ENCODE assay signal across 21 mouse cellular contexts in the genomic region with DNA sequence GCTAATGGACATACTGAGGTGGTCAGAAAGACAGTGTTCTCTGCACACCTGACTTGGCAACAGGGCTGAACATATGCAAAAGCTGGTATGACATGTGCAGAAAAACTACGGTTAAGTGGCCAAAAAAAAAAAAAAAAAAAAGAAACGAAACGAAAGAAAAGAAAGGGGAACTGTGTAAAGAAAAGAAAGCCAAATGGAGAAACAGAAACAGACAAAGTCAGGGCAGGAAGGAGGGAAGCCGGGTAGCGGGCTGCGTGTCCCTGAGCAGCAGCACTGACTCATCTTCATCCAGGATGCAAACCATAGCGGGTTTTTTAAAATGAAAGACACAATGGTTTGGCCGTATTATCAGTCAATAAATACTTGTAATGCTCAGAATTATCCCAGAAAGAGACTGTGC.
"Had no signal": no experiment of that assay in that cellular context is flagged by ENCODE, and none has a peak within 500 bp of the region (broad histone marks: within the 10 kb centered on the region; RNA-seq: fewer than 3 reads in every experiment).

No protein-coding gene starts in this region.

- H3K4me3 ChIP-seq: limb, embryonic 10.5 days; limb, embryonic 13.5 days; liver, embryonic 13.5 days; neural tube, embryonic 12.5 days; neural tube, embryonic 15.5 days had no signal

- H3K27ac ChIP-seq: kidney, postnatal 0 days; limb, embryonic 10.5 days; limb, embryonic 13.5 days; liver, embryonic 13.5 days; neural tube, embryonic 12.5 days; neural tube, embryonic 15.5 days; stomach, postnatal 0 days had no signal

- H3K9ac ChIP-seq: limb, embryonic 13.5 days; liver, embryonic 13.5 days; neural tube, embryonic 12.5 days; neural tube, embryonic 15.5 days had no signal

- H3K4me1 ChIP-seq: limb, embryonic 10.5 days; limb, embryonic 13.5 days; liver, embryonic 13.5 days; neural tube, embryonic 12.5 days; neural tube, embryonic 15.5 days had no signal

- H3K9me3 ChIP-seq: limb, embryonic 10.5 days; limb, embryonic 13.5 days; liver, embryonic 13.5 days; neural tube, embryonic 12.5 days; neural tube, embryonic 15.5 days had no signal

- DNase-seq: kidney, adult 2 months; kidney, postnatal 25 days; liver; liver, embryonic 13.5 days; lung, adult 2 months; lung, postnatal 14 days; lung, postnatal 4 days; midbrain, embryonic 14.5 days; right cerebral cortex, adult 18-20 months; right cerebral cortex, postnatal 14 days; right cerebral cortex, postnatal 4 days; thymus, adult 2 months; thymus, postnatal 14 days; thymus, postnatal 4 days had no signal

- H3K4me2 ChIP-seq: limb, embryonic 13.5 days; liver, embryonic 13.5 days; midbrain, embryonic 11.5 days; neural tube, embryonic 12.5 days; neural tube, embryonic 15.5 days had no signal

- H3K27me3 ChIP-seq: limb, embryonic 13.5 days; liver, embryonic 13.5 days; neural tube, embryonic 12.5 days; neural tube, embryonic 15.5 days had no signal
